Mouse (Mus musculus): ENCODE results near the gene Rcn1.

- TF ChIP-seq CTCF (IDR thresholded peaks at IDR 0.05; ENCODE audit: borderline replicate concordance, control insufficient read depth, extremely low read depth, insufficient read depth, low read length, poor library complexity): no peak
- no peak for TF ChIP-seq POLR2A (IDR thresholded peaks at IDR 0.05; ENCODE audit: control insufficient read depth, extremely low read depth, insufficient read depth, low read length, poor library complexity)
These were observed 1.5 kb downstream of the Rcn1 start for GRCm38 (mm10) chr2:105397446-105398211.
